Mouse (Mus musculus) telencephalon, adult 2 months (tissue): ENCODE measurements at regions not wholly inside any gene's neighbourhood (a gene's known extent, or its start where the extent isn't known, plus 50 kb on each side); places are given as distances from the start of the nearest gene placed in this dataset.

Source experiments
- DNase-seq: peaks from one replicate; pipeline ENCODE4 v3.0.0-alpha.2; 2011; ENCODE audit warnings: low read depth, low spot score

- DNase-seq: no peak
Observed at GRCm38 (mm10) chr16:97304156-97304735, 52.3 kb upstream of the Bace2 start.
